Mouse (Mus musculus): ENCODE data around the gene Ing1.

DNA sequence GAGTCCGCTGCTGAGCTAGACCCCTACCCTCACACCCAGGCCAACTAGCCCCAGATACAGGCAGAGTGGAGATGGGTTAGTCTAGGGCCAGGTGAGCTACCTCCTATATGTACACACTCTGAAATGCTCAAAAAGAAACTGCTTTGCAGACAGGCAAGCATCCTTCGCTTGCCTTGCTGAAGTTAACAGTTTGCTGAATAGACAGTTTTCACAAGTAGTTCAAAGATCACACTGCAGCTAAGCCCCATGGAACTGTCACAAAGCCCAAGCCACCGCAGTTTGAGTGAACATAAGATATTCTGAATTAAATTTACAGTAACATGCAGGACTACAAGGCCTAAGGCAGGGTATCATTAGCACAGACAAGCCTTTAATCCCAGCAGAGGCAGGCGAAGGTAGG is 16.3 kb upstream of the Ing1 start:
- TF ChIP-seq CTCF (IDR thresholded peaks at IDR 0.05; ENCODE audit: low read depth, low read length) (no peak), POLR2A (IDR thresholded peaks at IDR 0.05; ENCODE audit: borderline replicate concordance, low read depth, low read length) (no peak)
